Mouse (Mus musculus): ENCODE data around the gene Ptrh2. TPM values are rescaled to one million over a fixed set of nuclear protein-coding genes. Genes with fewer than 3 reads are reported as not detected.
"Not testable (repeated sequence)": the region's sequence is repeated elsewhere in the genome, so short reads cannot be mapped to it uniquely, and the experiment has no call there.

Gene Ptrh2
- polyA plus RNA-seq, 1 experiment from 2014 or later = 19.4 TPM

DNA sequence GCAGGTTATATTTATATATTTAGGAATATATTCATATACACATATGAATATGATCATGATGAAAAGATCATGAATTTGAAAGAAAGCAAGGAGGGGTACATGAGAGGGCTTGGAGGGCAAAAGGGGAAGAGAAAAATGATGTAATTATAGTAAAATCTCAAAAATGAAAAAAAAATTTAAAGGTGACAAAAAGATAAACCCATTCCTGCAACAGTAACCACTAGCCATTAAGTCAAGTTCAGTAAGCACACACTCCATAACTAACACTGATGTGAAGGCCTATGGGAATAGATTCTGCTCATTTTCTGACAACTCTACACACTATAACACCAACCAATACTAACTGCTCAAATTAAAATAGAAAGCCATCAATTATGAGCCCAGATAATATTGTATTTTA, 41.8 kb downstream of the Ptrh2 start:
- no peaks in the 10 kb centered on the region for H3K4me1 ChIP-seq (replicated peaks; ENCODE audit: control insufficient read depth, insufficient read depth)
- H3K36me3 ChIP-seq (ENCODE audit: control insufficient read depth, insufficient read depth, low read length) = peaks cover 10% of the 10 kb centered on the region
- TF ChIP-seq EP300 (optimal IDR thresholded peaks at IDR 0.05) (no peak), CTCF (IDR thresholded peaks at IDR 0.05; ENCODE audit: low read depth) (no peak)
- H3K9ac ChIP-seq (ENCODE audit: low read length) = no peak overlapping the region
- H3K27ac ChIP-seq (replicated peaks) = no peak overlapping the region
- H3K4me2 ChIP-seq (replicated peaks; ENCODE audit: low read depth) = no peak overlapping the region
- no peaks in the 10 kb centered on the region for H3K9me3 ChIP-seq (ENCODE audit: control insufficient read depth, low read length)
- DNase-seq (ENCODE audit: low spot score) (no peak), ATAC-seq (ENCODE audit: low FRiP score, low TSS enrichment) (no peak)
- no peak overlapping the region for H3K4me3 ChIP-seq (ENCODE audit: low read depth, low read length)
- no peaks in the 10 kb centered on the region for H3K27me3 ChIP-seq (ENCODE audit: control insufficient read depth, insufficient read depth, low read length)

DNA sequence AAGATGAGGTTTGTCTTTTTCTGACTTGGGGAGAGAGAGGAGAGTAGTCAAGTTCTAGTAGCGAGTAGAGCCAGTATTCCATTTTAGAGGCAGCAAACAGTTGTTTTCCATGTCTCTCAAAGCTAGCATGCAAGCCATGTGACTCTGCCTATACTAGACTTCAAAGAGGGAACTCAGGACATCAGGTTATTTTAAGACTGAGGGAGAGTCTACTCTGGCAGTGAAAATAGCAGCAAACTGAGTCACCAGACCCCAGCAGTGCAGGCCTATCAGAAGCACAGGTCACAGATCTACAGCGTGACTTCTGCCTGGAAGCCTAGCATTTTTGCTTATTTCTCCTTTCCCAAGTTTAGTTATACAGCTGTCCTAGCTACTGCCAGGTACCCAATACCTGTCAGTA, 47.7 kb downstream of the Ptrh2 start:
- Histone ChIP-seq H3K27me3 (ENCODE audit: control insufficient read depth, insufficient read depth, low read length) (no peaks in the 10 kb centered on the region), H3K4me3 (ENCODE audit: low read depth, low read length) (no peak overlapping the region), H3K9me3 (ENCODE audit: control insufficient read depth, low read length) (no peaks in the 10 kb centered on the region), H3K4me2 (replicated peaks; ENCODE audit: low read depth) (no peak overlapping the region), H3K4me1 (replicated peaks; ENCODE audit: control insufficient read depth, insufficient read depth) (no peaks in the 10 kb centered on the region), H3K9ac (ENCODE audit: low read length) (no peak overlapping the region), H3K27ac (replicated peaks) (no peak overlapping the region), H3K36me3 (ENCODE audit: control insufficient read depth, insufficient read depth, low read length) (peaks cover 13% of the 10 kb centered on the region)
- DNase-seq (ENCODE audit: low spot score) (no peak), ATAC-seq (ENCODE audit: low FRiP score, low TSS enrichment) (no peak)
- WGBS = 87% methylated on average over 2 of the region's 2 CpGs
- no peak for TF ChIP-seq CTCF (IDR thresholded peaks at IDR 0.05; ENCODE audit: low read depth)
- no peak for TF ChIP-seq EP300 (optimal IDR thresholded peaks at IDR 0.05)

DNA sequence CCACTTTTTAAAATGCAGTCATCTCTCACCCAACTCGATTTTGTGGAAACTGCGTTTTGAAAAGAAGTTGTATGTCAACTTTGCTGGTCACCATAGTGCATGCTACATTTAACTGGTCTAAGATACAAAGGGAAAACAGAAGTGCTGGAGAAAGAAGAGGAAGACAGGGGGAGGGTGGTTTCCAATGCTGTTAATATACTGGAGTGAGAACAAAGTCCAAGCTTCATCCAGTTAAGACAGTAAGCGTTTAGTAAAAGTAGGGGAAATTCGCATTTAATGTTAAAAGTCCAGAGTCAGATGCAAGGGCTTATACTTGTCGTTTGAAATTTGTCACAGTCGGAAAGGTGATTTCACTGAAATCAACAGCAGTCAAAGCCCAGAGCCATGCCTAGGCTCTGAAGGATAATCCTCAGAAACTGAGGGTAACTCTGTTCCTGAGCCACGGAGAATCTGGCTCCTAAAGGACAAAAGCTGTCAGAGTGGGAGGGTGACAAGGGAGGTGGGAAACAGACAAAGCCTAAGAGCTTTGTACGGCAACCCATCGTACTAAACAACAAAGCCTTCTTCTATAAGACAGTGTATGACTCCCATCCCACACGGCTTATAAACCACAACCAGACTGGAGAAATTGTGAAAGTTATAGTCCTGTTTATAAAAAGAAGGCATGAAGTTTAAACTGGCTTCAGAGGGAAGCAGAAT, 50.6 kb downstream of the Ptrh2 start:
- ATAC-seq (ENCODE audit: low FRiP score, low TSS enrichment) (no peak), DNase-seq (ENCODE audit: low spot score) (no peak)
- Histone ChIP-seq H3K4me2 (replicated peaks; ENCODE audit: low read depth) (no peak overlapping the region), H3K9ac (ENCODE audit: low read length) (no peak overlapping the region), H3K9me3 (ENCODE audit: control insufficient read depth, low read length) (no peaks in the 10 kb centered on the region), H3K36me3 (ENCODE audit: control insufficient read depth, insufficient read depth, low read length) (peaks cover 12% of the 10 kb centered on the region), H3K27me3 (ENCODE audit: control insufficient read depth, insufficient read depth, low read length) (no peaks in the 10 kb centered on the region), H3K4me3 (ENCODE audit: low read depth, low read length) (no peak overlapping the region), H3K4me1 (replicated peaks; ENCODE audit: control insufficient read depth, insufficient read depth) (no peaks in the 10 kb centered on the region), H3K27ac (replicated peaks) (no peak overlapping the region)
- 75% methylated on average over 10 of the region's 10 CpGs for WGBS
- TF ChIP-seq EP300 (optimal IDR thresholded peaks at IDR 0.05) = no peak
- TF ChIP-seq CTCF (IDR thresholded peaks at IDR 0.05; ENCODE audit: low read depth) = no peak

DNA sequence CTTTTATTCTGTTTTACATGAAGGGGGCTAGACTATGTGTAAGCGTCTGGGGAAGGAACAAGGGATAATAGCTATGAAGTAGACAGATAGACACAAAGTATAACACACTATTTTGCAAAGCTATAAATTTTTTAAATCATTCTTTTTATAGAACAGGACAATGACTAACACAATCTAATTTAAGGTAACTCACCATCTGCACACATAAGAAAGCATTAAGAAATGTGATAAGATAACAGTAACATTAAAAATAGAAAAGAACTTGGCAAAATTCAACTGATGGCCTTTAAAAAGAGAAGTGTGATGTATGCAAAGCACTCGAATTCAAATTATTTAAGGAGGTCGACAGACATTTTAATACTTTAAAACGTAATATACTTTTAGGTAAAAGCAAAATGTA, 51.2 kb downstream of the Ptrh2 start:
- Histone ChIP-seq H3K4me1 (replicated peaks; ENCODE audit: control insufficient read depth, insufficient read depth) (no peaks in the 10 kb centered on the region), H3K4me2 (replicated peaks; ENCODE audit: low read depth) (no peak overlapping the region), H3K27me3 (ENCODE audit: control insufficient read depth, insufficient read depth, low read length) (no peaks in the 10 kb centered on the region), H3K9me3 (ENCODE audit: control insufficient read depth, low read length) (no peaks in the 10 kb centered on the region), H3K9ac (ENCODE audit: low read length) (no peak overlapping the region), H3K4me3 (ENCODE audit: low read depth, low read length) (no peak overlapping the region), H3K36me3 (ENCODE audit: control insufficient read depth, insufficient read depth, low read length) (peaks cover 10% of the 10 kb centered on the region), H3K27ac (replicated peaks) (no peak overlapping the region)
- ATAC-seq (ENCODE audit: low FRiP score, low TSS enrichment) (no peak), DNase-seq (ENCODE audit: low spot score) (no peak)
- TF ChIP-seq CTCF (IDR thresholded peaks at IDR 0.05; ENCODE audit: low read depth) = no peak
- TF ChIP-seq EP300 (optimal IDR thresholded peaks at IDR 0.05) = no peak
- WGBS = 86% methylated on average over 4 of the region's 4 CpGs

DNA sequence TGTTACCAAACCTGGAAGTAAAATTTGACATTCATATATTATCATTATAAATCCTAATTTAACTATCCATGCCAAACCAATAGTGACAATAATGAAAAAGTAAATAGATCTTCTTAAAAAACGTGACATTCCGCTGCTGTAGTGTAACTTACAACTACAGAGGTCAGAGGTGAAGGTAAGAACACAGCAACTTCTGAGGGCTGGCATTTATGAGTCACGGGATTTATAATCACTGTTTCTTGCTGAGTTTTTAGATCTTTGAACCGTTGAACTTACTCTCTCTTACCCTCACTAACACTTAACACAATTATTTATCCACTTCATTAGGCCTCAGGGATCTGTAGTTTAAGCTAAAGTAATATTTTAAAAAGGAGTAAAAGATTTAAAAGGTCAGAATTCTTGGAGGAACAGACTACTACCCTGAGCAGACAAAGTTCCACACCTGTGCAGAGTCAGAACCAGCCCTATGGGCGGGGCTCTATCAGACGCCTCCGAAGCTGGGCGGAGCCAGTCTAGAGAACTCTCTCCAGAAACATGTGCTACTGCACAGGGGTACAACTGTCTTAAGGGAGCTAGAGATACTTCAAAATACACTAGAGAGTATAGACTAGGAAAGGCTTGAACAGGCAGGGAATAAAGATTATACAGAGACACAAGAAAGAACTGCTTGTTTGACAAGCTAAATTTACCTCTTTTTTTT, 53.7 kb downstream of the Ptrh2 start:
- TF ChIP-seq CTCF (IDR thresholded peaks at IDR 0.05; ENCODE audit: low read depth) = no peak
- no peak for TF ChIP-seq EP300 (optimal IDR thresholded peaks at IDR 0.05)
- no peaks in the 10 kb centered on the region for H3K27me3 ChIP-seq (ENCODE audit: control insufficient read depth, insufficient read depth, low read length)
- H3K9ac ChIP-seq (ENCODE audit: low read length) = no peak overlapping the region
- no peak overlapping the region for H3K27ac ChIP-seq (replicated peaks)
- peaks cover 2% of the 10 kb centered on the region; the same call in 1 of the 2 replicates for H3K36me3 ChIP-seq (ENCODE audit: control insufficient read depth, insufficient read depth, low read length)
- H3K4me2 ChIP-seq (replicated peaks; ENCODE audit: low read depth) = no peak overlapping the region
- WGBS = 47% methylated on average over 8 of the region's 8 CpGs
- H3K9me3 ChIP-seq (ENCODE audit: control insufficient read depth, low read length) = no peaks in the 10 kb centered on the region
- H3K4me1 ChIP-seq (replicated peaks; ENCODE audit: control insufficient read depth, insufficient read depth) = no peaks in the 10 kb centered on the region
- no peak overlapping the region for H3K4me3 ChIP-seq (ENCODE audit: low read depth, low read length)
- peak; percentile 52 for DNase-seq (ENCODE audit: low spot score)
- peak; percentile 84; the same call in 1 of the 2 replicates for ATAC-seq (ENCODE audit: low FRiP score, low TSS enrichment)

DNA sequence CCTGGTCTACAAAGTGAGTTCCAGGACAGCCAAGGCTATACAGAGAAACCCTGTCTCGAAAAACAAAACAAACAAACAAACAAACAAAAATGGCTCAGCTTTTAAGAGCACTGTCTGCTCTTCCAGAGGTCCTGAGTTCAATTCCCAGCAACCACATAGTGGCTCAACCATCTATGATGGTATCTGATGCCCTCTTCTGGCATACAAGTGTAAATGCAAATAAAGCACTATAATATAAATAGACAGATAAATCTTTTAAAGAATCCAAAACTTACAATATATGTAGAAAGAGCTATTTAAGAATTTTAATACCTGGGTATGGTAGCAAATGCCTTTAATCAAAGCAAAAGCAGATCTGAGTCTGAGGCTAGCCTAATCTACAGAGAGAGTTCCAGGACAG, 54.5 kb downstream of the Ptrh2 start:
- H3K4me1 ChIP-seq (replicated peaks; ENCODE audit: control insufficient read depth, insufficient read depth); H3K4me2 ChIP-seq (replicated peaks; ENCODE audit: low read depth); DNase-seq (ENCODE audit: low spot score); H3K9me3 ChIP-seq (ENCODE audit: control insufficient read depth, low read length); H3K27ac ChIP-seq (replicated peaks); H3K36me3 ChIP-seq (ENCODE audit: control insufficient read depth, insufficient read depth, low read length); H3K27me3 ChIP-seq (ENCODE audit: control insufficient read depth, insufficient read depth, low read length); ATAC-seq (ENCODE audit: low FRiP score, low TSS enrichment); H3K4me3 ChIP-seq (ENCODE audit: low read depth, low read length); H3K9ac ChIP-seq (ENCODE audit: low read length): not testable (repeated sequence)
- 90% methylated on average over 1 of the region's 1 CpGs for WGBS
- TF ChIP-seq CTCF (IDR thresholded peaks at IDR 0.05; ENCODE audit: low read depth) = peak; percentile 28

Measured in stomach, postnatal 0 days (tissue).